Mouse (Mus musculus) intestine, embryonic 14.5 days (tissue): ENCODE results near the gene Myo7a. TPM values are rescaled to one million over a fixed set of nuclear protein-coding genes. Genes with fewer than 3 reads are reported as not detected.

Source experiments
- ATAC-seq: fragments of 200-750 bp; cut with Nextera tagmentation; replicated peaks from 2 replicates; pipeline ENCODE4 v1.8.0; 2017; ENCODE audit warnings: low read depth, moderate number of reproducible peaks, moderate TSS enrichment, moderate library complexity; ENCODE audit not compliant: low FRiP score, low TSS enrichment
- DNase-seq: peaks from one replicate; pipeline ENCODE4 v3.0.0-alpha.2; 2018; ENCODE audit warnings: low spot score
- H3K27ac ChIP-seq: fragments of 300-500 bp; sonication (generic); 2 replicates; pipeline ENCODE4 v1.5.1; 2014; ENCODE audit warnings: low read depth, mild to moderate bottlenecking, control low read depth
- H3K27me3 ChIP-seq: fragments of 300-500 bp; sonication (generic); replicated peaks from 2 replicates; pipeline ENCODE4 v1.6.1; 2014; ENCODE audit warnings: low read length, control low read depth; ENCODE audit not compliant: control insufficient read depth, insufficient read depth
- H3K36me3 ChIP-seq: fragments of 300-500 bp; sonication (generic); 2 replicates; pipeline ENCODE4 v1.6.1; 2014; ENCODE audit warnings: low read length, control low read depth; ENCODE audit not compliant: control insufficient read depth, insufficient read depth
- H3K4me1 ChIP-seq: fragments of 300-500 bp; sonication (generic); replicated peaks from 2 replicates; pipeline ENCODE4 v1.6.1; 2014; ENCODE audit warnings: low read length, control low read depth, mixed read lengths; ENCODE audit not compliant: control insufficient read depth, insufficient read depth
- H3K4me2 ChIP-seq: fragments of 300-500 bp; sonication (generic); 2 replicates; pipeline ENCODE4 v1.6.1; 2014; ENCODE audit warnings: low read length
- H3K4me3 ChIP-seq: fragments of 300-500 bp; sonication (generic); 2 replicates; pipeline ENCODE4 v1.5.1; 2014; ENCODE audit warnings: low read depth, low read length, control low read depth, mixed read lengths
- H3K9ac ChIP-seq: fragments of 300-500 bp; sonication (generic); 2 replicates; pipeline ENCODE4 v1.6.1; 2014; ENCODE audit warnings: mild to moderate bottlenecking, low read length
- H3K9me3 ChIP-seq: fragments of 300-500 bp; sonication (generic); 2 replicates; pipeline ENCODE4 v1.6.1; 2016; ENCODE audit warnings: low read length, control low read depth; ENCODE audit not compliant: control insufficient read depth
- WGBS: fragments of 180-500 bp; shearing (Covaris S2); extraction: QIAGEN DNeasy Blood & Tissue Kit; methylation state at CpG from one replicate; pipeline ENCODE4 v1.1.7; 2014; 5-methylcytosine and 5-hydroxymethylcytosine counted together
- polyA plus RNA-seq: library from polyadenylated mRNA; unstranded; fragments of >200 nt; fragmentation: Nextera tagmentation; extraction: Ambion mirVana; gene quantifications from 2 replicates; pipeline ENCODE4 v1.2.1, GENCODE M21; 2014

Gene Myo7a
- polyA plus RNA-seq = 16.3 and 17.2 TPM in 2 replicates

- peak; percentile 76 for DNase-seq
- WGBS = 34% methylated on average over 9 of the region's 9 CpGs
- H3K4me2 ChIP-seq = peak within 1 kb of the TSS; percentile 42
- no peak within 1 kb of the TSS for H3K9ac ChIP-seq
- peak; percentile 58 for ATAC-seq
- H3K27me3 ChIP-seq = no peaks in the 10 kb centered on the region
- 0 out of 2 replicates have a peak within 1 kb of the TSS, but pooled peaks have one; percentile 4 for H3K4me3 ChIP-seq
- no peaks in the 10 kb centered on the region for H3K36me3 ChIP-seq
- H3K9me3 ChIP-seq = no peaks in the 10 kb centered on the region
- H3K4me1 ChIP-seq = peaks cover 7% of the 10 kb centered on the region; the same call in 1 of the 2 replicates
- no peak within 1 kb of the TSS for H3K27ac ChIP-seq
Measured at GRCm38 (mm10) chr7:98119179-98119960, at the start of gene Myo7a. Gene Myo7a (minus strand): TSS chr7:98119524.

GRCm38 (mm10) chr7:98164999-98165528 lies 45.7 kb upstream of the Myo7a start:
- 53% methylated on average over 10 of the region's 10 CpGs for WGBS
- Histone ChIP-seq H3K36me3 (no peaks in the 10 kb centered on the region), H3K4me2 (no peak overlapping the region), H3K27ac (0 out of 2 replicates have a peak overlapping the region, but pooled peaks have one; percentile 11), H3K9ac (no peak overlapping the region), H3K27me3 (no peaks in the 10 kb centered on the region), H3K4me1 (peaks cover 18% of the 10 kb centered on the region), H3K4me3 (no peak overlapping the region), H3K9me3 (no peaks in the 10 kb centered on the region)
- no peak for ATAC-seq
- DNase-seq = no peak

GRCm38 (mm10) chr7:98164382-98164998 lies 45.2 kb upstream of the Myo7a start:
- Histone ChIP-seq H3K27ac (0 out of 2 replicates have a peak overlapping the region, but pooled peaks have one; percentile 11), H3K4me3 (no peak overlapping the region), H3K36me3 (no peaks in the 10 kb centered on the region), H3K9me3 (no peaks in the 10 kb centered on the region), H3K4me1 (peaks cover 19% of the 10 kb centered on the region), H3K9ac (no peak overlapping the region), H3K27me3 (no peaks in the 10 kb centered on the region), H3K4me2 (no peak overlapping the region)
- ATAC-seq (no peak), DNase-seq (no peak)
- 79% methylated on average over 9 of the region's 9 CpGs for WGBS

GRCm38 (mm10) chr7:98163700-98164099 lies 44.4 kb upstream of the Myo7a start:
- WGBS = 50% methylated on average over 3 of the region's 3 CpGs
- H3K27me3 ChIP-seq = no peaks in the 10 kb centered on the region
- H3K9me3 ChIP-seq = no peaks in the 10 kb centered on the region
- H3K27ac ChIP-seq = no peak overlapping the region
- H3K9ac ChIP-seq = no peak overlapping the region
- peaks cover 26% of the 10 kb centered on the region for H3K4me1 ChIP-seq
- no peak overlapping the region for H3K4me2 ChIP-seq
- H3K4me3 ChIP-seq = no peak overlapping the region
- DNase-seq (no peak), ATAC-seq (no peak)
- H3K36me3 ChIP-seq = no peaks in the 10 kb centered on the region

- ATAC-seq (no peak), DNase-seq (no peak)
- Histone ChIP-seq H3K9me3 (no peaks in the 10 kb centered on the region), H3K4me2 (no peak overlapping the region), H3K36me3 (no peaks in the 10 kb centered on the region), H3K4me1 (peaks cover 33% of the 10 kb centered on the region), H3K27ac (no peak overlapping the region), H3K4me3 (no peak overlapping the region), H3K27me3 (no peaks in the 10 kb centered on the region), H3K9ac (no peak overlapping the region)
- WGBS = 67% methylated on average over 6 of the region's 6 CpGs
Measured at GRCm38 (mm10) chr7:98162239-98162638, 42.9 kb upstream of the Myo7a start.

- H3K4me3 ChIP-seq = no peak overlapping the region
- DNase-seq (no peak), ATAC-seq (no peak)
- WGBS = 33% methylated on average over 8 of the region's 8 CpGs
- H3K4me2 ChIP-seq = no peak overlapping the region
- no peak overlapping the region for H3K9ac ChIP-seq
- no peaks in the 10 kb centered on the region for H3K36me3 ChIP-seq
- H3K27ac ChIP-seq = no peak overlapping the region
- peaks cover 34% of the 10 kb centered on the region for H3K4me1 ChIP-seq
- no peaks in the 10 kb centered on the region for H3K27me3 ChIP-seq
- H3K9me3 ChIP-seq = no peaks in the 10 kb centered on the region
Measured at GRCm38 (mm10) chr7:98160041-98160740, 40.9 kb upstream of the Myo7a start.

GRCm38 (mm10) chr7:98158481-98158880 lies 39.2 kb upstream of the Myo7a start:
- ATAC-seq (peak; percentile 54), DNase-seq (peak; percentile 82)
- Histone ChIP-seq H3K4me2 (no peak overlapping the region), H3K27me3 (no peaks in the 10 kb centered on the region), H3K4me1 (peaks cover 24% of the 10 kb centered on the region), H3K4me3 (no peak overlapping the region), H3K36me3 (no peaks in the 10 kb centered on the region), H3K27ac (no peak overlapping the region), H3K9ac (no peak overlapping the region), H3K9me3 (no peaks in the 10 kb centered on the region)
- WGBS = 27% methylated on average over 8 of the region's 8 CpGs

GRCm38 (mm10) chr7:98157636-98158332 lies 38.5 kb upstream of the Myo7a start:
- H3K27me3 ChIP-seq = no peaks in the 10 kb centered on the region
- no peaks in the 10 kb centered on the region for H3K36me3 ChIP-seq
- H3K4me1 ChIP-seq = peaks cover 24% of the 10 kb centered on the region
- DNase-seq (no peak), ATAC-seq (no peak)
- H3K27ac ChIP-seq = no peak overlapping the region
- H3K9me3 ChIP-seq = no peaks in the 10 kb centered on the region
- no peak overlapping the region for H3K4me2 ChIP-seq
- no peak overlapping the region for H3K9ac ChIP-seq
- 50% methylated on average over 5 of the region's 5 CpGs for WGBS
- no peak overlapping the region for H3K4me3 ChIP-seq
